Mouse (Mus musculus): ENCODE measurements around the gene Mgmt.

Mgmt gene

GRCm38 (mm10) chr7:137056126-137056525 lies 161.7 kb downstream of the Mgmt start:
- DNase-seq (ENCODE audit: low spot score in 2 of 2): no peak

GRCm38 (mm10) chr7:137060488-137060887 lies 166.1 kb downstream of the Mgmt start:
- DNase-seq (ENCODE audit: low spot score in 2 of 2): no peak

- DNase-seq (ENCODE audit: low spot score in 2 of 2): no peak
Observed at GRCm38 (mm10) chr7:137061109-137061508, 166.7 kb downstream of the Mgmt start.

- no peak for DNase-seq (ENCODE audit: low spot score in 2 of 2)
Observed at GRCm38 (mm10) chr7:137064255-137064654, 169.8 kb downstream of the Mgmt start.

GRCm38 (mm10) chr7:137065408-137065807 lies 171.0 kb downstream of the Mgmt start:
- DNase-seq (ENCODE audit: low spot score in 2 of 2): no peak

GRCm38 (mm10) chr7:137066211-137066610 lies 171.8 kb downstream of the Mgmt start:
- no peak for DNase-seq (ENCODE audit: low spot score in 2 of 2)

- DNase-seq (ENCODE audit: low spot score in 2 of 2): no peak
Observed at GRCm38 (mm10) chr7:137066997-137067396, 172.6 kb downstream of the Mgmt start.

- no peak for DNase-seq (ENCODE audit: low spot score in 2 of 2)
Observed at GRCm38 (mm10) chr7:137067758-137068157, 173.3 kb downstream of the Mgmt start.

- no peak for DNase-seq (ENCODE audit: low spot score in 2 of 2)
Observed at GRCm38 (mm10) chr7:137068796-137069195, 174.4 kb downstream of the Mgmt start.

GRCm38 (mm10) chr7:137069768-137070167 lies 175.4 kb downstream of the Mgmt start:
- no peak for DNase-seq (ENCODE audit: low spot score in 2 of 2)

GRCm38 (mm10) chr7:137071346-137071745 lies 176.9 kb downstream of the Mgmt start:
- DNase-seq (ENCODE audit: low spot score in 2 of 2): no peak

GRCm38 (mm10) chr7:137073878-137074277 lies 179.5 kb downstream of the Mgmt start:
- DNase-seq (ENCODE audit: low spot score in 2 of 2): no peak

- DNase-seq (ENCODE audit: low spot score in 2 of 2): no peak
Observed at GRCm38 (mm10) chr7:137074324-137074723, 179.9 kb downstream of the Mgmt start.

- no peak for DNase-seq (ENCODE audit: low spot score in 2 of 2)
Observed at GRCm38 (mm10) chr7:137075301-137075700, 180.9 kb downstream of the Mgmt start.

- DNase-seq (ENCODE audit: low spot score in 2 of 2): no peak
Observed at GRCm38 (mm10) chr7:137080171-137080570, 185.8 kb downstream of the Mgmt start.

- DNase-seq (ENCODE audit: low spot score in 2 of 2): no peak
Observed at GRCm38 (mm10) chr7:137082171-137082570, 187.8 kb downstream of the Mgmt start.

GRCm38 (mm10) chr7:137084651-137085050 lies 190.2 kb downstream of the Mgmt start:
- no peak for DNase-seq (ENCODE audit: low spot score in 2 of 2)

- DNase-seq (ENCODE audit: low spot score in 2 of 2): peak; percentile 3 to 9
Observed at GRCm38 (mm10) chr7:137085969-137086606, 191.7 kb downstream of the Mgmt start.

- no peak for DNase-seq (ENCODE audit: low spot score in 2 of 2)
Observed at GRCm38 (mm10) chr7:137087136-137087535, 192.7 kb downstream of the Mgmt start.

- DNase-seq (ENCODE audit: low spot score in 2 of 2): no peak
Observed at GRCm38 (mm10) chr7:137088141-137088540, 193.7 kb downstream of the Mgmt start.

- DNase-seq (ENCODE audit: low spot score in 2 of 2): no peak
Observed at GRCm38 (mm10) chr7:137094551-137094950, 200.1 kb downstream of the Mgmt start.

- DNase-seq (ENCODE audit: low spot score in 2 of 2): no peak
Observed at GRCm38 (mm10) chr7:137095702-137096101, 201.3 kb downstream of the Mgmt start.

- no peak for DNase-seq (ENCODE audit: low spot score in 2 of 2)
Observed at GRCm38 (mm10) chr7:137099766-137100165, 205.4 kb downstream of the Mgmt start.

GRCm38 (mm10) chr7:137102606-137103195 lies 208.3 kb downstream of the Mgmt start:
- no peak for DNase-seq (ENCODE audit: low spot score in 2 of 2)
